Mouse (Mus musculus): Measurements from ENCODE around the gene Mmp8.

Gene Mmp8

DNA sequence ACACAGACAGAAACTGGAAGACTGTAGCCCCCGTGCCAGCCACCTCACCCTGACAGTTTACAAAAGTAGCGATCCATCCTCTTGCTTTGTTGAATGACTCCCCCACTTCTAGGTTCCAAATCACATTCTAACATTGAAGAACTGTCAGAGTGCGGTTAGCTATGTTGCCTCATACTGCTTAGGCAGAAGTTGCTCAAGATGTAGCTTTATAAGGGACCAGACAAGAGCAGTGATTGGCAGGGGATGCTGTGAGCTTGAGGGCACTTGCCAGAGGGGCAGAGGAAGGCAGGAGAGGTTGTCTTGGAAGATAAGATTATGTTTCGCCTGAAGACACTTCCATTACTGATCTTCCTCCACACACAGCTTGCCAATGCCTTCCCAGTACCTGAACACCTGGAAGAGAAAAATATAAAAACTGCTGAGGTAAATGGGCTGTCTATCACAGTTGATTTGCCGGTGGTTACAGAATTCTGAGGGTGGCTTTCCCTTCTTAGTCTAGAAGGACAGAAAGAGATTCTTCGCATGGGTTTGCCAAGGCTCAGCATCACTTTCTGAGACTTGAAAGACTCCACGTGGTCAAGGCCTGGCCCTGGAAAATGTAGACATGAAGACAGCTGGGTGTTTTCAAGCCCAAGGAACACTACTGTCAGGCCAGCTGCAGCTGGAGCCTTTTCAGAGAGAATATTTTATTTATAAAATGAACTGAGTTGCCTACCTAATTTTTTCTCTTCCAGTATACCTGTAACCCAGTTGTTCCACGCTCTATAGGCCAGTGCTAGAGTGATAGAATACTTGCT is at the start of gene Mmp8:
Gene Mmp8, plus strand, starts transcription at position 236 of the 797 bp plus-strand sequence.
- in situ Hi-C loops (cut with MboI, MseI) = no loop called here

DNA sequence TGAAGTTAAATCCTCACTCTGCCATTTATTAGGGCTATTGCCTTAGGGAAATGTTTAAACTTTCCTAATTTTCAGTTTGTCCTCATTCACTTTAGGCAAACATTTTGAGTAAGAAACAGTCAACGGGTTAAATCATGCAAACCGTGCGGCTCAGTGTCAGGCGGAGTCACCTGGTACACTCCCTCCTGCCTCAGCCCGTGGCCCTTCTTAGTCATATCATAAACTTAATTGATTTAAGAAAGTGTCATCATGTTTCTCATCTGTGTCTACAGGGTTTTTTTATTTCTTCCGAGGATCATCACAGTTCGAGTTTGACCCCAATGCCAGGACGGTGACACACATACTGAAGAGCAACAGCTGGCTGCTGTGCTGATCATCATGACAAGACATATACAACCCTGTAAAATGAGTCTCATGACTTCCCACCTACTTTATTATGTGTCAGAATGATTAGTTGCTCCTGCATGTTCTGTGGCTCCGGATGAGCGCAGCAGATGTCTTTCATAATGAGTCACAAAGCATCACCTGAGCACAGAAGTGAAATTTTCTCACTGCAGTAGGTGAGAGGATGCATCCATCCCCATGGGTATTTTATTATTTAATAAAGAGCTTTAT is 48.5 kb upstream of the Mmp8 start:
- in situ Hi-C loops (cut with MboI, MseI) = no loop called here

DNA sequence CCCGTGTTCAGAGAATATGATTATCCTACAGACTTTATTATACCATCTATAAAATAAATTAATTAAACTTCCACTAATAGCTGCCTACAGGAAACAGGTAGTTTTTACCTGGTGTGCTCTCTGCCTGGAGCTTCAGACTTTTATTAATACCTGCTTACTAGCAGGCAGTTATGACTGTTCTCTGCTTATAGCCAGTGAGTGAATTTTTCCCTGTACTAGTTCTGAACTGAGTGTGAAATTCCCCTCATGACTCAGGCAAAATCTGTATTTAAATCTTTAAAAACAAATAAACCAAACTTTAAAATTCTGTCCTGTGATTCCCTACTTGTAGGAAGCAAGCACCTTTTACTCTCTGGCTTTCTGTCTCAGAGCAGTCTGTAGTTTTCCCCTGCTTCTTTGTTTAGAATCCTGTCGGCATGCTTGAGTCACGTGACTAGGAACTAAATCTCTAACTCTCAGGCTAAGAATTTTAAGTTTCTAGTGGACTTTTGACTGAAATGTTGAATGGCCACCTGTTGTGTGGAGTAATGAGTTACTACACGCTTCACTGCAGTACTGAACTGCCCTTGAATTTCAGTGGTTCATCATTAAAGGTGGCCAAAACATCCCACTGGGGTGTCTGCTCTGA is 40.2 kb upstream of the Mmp8 start:
- in situ Hi-C loops (cut with MboI, MseI) = no loop called here

DNA sequence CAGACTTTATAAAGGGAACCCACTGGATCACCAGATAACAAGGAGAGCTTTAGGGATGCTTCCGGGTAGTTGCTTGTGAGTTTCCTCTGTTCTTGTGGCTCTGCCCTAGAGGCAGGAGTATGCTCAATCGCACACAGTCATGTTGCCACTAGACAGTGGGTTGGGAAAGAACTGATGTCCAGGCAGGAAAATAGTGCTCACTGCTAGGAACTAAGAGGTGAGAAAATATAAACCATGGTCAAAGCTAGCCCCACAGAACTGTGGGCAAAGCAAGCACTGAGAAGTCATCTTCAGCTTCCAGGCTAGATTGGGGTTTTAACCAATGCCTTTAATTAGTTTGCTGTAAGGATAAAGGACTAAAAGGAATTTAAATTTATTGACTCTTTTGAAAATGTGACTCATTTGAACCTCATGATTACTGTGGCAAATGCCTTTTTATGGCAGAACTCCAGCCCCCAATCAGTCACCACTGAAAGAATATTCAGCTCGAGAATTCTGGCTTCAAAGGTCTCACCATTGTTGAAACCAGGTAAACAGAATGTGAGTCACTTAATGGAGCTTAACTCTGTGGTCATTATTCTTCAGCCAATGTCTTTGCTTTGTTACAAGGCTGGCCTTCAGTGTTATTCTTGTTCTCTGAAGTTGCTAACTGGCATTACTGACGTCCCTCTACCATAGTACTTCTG is 31.9 kb upstream of the Mmp8 start:
- in situ Hi-C loops (cut with MboI, MseI) = no loop called here

DNA sequence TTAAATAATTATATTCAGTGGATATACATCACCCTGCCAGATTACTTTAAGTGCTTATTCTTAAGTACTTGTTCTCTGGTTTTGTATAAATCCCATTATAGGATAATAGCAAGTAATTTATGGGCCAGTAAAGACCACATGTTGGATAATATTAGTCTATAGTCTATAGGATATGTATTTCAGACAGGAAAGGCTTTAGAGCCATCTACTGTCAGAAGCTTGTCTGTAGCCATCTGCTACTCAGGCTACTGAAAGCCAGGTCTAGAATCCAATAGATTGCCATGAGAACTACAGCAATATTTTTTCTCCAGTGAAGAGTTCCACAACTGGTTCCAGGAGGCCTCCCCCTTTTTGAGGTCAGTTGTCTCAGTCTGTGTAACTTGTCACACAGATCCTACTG is 15.5 kb upstream of the Mmp8 start:
- in situ Hi-C loops (cut with MboI, MseI) = no loop called here

DNA sequence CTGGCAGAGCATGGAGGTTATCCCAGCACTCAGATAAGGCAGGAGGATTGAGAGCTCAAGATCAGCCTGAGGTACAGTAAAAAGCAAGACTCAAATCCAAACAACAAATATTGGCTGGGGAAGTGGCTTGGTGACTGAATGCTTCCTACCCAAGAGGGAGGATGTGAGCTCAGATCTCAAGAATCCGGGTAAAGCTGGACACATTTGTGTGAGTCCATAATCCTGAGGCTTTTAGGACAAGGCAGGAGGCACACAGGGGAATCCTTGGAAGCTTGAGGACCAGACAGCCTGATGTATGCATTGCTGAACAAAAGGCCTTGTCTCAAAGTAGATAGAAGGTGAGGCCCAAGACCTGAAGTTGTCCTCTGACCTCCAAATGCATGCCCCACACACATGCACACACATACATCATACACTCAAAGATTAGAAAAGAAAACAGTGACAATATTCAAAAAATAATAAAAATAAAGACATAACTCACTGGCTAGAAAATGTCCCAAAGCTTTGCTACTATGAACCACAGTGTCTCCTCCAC is 13.3 kb upstream of the Mmp8 start:
- in situ Hi-C loops (cut with MboI, MseI) = no loop called here

DNA sequence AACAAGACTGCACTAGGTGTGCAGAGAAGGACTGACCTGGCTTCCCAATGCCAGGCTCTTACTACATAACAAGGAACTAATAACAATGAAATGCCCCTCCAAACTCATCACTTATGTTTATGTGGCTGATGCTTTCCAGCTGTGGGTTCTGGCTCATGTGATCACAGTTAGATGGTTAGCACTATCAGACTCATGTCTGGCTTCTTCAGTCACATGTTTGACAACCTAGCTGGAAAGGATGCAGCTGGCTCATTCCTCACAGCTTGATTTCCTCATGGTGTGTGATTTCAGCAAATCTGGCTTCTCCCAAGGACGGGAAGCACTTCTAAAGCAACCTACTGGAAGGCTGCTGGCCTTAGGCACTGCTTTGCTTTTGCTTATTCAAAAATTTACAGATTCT is 12.8 kb upstream of the Mmp8 start:
- in situ Hi-C loops (cut with MboI, MseI) = no loop called here

DNA sequence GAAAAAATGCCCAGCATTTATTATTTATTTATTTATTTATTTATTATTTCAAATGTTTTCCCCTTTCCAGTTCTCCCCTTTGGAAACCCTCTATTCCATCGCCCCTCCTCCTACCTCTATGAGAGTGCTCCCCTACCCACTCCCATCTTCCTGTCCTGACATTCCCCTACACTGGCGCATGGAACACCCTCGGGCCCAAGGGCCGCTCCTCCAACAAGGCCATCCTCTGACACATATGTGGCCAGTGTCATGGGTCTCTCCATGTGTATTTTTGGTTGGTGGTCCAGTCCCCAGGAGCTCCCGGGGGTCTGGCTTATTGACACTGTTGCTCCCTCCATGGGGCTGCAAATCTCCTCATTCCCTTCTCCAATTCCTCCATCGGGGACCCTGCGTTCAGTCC is 12.3 kb upstream of the Mmp8 start:
- in situ Hi-C loops (cut with MboI, MseI) = no loop called here

DNA sequence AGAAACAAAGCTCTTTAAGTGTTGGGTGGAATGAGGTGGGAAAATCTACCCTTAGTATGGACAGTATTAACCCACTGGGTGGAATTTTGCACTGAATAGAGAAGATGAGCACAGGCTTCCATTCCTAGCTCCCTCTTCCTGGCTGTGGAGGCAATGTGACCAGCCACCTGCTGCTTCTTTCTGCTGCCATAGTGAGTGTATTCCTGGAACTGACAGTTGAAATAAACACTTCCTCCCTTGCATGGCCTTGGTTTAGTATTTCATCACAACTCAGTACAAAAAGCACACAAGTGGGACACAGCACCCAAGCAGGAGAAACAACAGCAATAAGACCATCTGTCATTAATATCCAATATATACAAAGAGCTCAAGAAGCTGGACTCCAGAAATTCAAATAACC is 6.3 kb upstream of the Mmp8 start:
- in situ Hi-C loops (cut with MboI, MseI) = no loop called here

DNA sequence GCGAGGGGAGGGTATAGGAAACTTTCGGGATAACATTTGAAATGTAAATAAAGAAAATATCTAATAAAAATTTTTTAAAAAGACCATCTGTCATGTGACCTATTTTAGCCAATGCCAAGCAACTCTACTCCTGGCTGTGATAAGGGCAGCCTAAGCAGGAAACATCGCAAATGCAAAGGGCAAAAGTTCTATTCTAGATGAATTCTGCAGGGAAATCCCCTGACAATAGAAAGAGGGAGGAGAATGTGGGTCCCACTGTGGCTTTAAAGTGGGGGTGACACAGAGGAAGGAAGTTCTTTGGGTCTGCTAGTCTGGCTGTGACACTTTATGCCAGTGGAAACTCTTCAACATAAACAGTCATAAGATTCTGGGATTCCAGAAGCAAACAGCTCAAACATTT is 4.7 kb upstream of the Mmp8 start:
- in situ Hi-C loops (cut with MboI, MseI) = no loop called here

DNA sequence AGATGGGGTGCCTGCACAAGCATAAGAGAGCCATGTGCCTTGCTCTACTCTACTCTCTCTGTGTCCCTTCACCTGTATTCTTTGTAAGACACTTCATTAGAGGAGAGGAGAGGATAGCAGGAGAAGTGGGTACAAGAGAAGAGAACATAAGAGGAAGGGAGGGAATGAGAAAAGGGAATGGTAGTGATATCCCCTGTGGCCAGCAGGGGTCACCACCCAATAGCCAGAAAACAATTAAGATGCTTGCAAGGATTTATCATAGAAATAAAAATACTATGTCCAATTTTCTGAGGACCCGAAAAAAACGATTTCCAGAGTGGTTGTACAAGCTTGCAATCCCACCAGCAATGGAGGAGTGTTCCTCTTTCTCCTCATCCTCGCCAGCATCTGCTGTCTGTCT is 3.9 kb upstream of the Mmp8 start:
- in situ Hi-C loops (cut with MboI, MseI) = no loop called here

DNA sequence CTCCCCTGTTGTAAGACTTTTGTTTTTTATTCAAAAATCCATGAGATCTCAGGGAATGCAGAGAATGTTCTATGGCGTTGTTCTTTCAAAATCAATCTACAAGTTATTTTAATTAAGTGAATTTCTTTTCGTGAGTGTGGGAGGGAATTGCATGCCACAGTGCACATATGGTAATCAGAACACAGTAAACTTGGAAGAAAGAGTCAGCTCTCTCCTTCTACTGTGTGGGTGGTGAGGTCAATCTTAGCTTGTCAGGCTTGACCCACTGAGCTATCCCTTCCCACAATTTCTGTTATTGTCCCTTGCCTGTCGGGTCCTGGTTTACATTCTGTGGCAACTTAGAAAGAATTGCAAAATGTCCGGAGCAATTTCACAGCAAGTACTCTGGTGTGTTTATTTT is 1.8 kb downstream of the Mmp8 start:
- in situ Hi-C loops (cut with MboI, MseI) = no loop called here

DNA sequence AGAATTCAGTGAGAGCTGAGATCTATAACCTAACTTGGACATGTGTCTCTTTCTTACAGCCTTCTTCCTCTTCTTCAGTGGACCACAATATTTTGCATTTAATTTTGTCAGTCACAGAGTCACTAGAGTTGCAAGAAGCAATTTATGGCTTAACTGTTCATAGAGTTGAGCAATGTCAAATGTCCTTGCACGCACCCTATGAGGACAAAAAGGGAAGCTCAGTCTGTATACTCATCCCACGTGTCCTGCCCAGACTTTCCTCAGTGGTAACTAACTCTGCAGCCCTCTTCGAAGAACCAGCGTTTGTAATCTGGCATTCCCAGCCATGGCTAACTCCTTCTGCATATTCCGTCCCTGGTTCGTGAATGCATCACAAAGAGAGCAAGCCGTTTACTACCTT is 9.1 kb downstream of the Mmp8 start:
- in situ Hi-C loops (cut with MboI, MseI) = no loop called here

DNA sequence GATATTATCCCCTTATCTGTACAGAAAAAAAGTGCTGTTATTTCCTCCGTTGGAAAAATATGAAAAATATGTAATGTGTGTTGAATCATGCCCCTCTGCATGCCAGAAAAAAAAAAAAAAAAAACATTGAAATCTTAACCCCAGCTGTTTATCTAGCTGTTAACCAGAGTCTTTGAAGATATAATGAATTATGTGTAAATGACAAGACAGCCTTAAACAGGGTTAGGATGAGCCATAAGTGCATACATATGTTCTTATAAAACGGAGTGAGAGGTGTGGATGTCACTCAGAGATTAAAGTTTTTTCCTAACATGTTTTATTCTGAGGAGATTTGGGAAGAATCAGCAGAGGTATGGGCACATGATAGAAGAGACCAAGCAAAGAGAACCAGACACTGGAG is 9.7 kb downstream of the Mmp8 start:
- in situ Hi-C loops (cut with MboI, MseI) = no loop called here

DNA sequence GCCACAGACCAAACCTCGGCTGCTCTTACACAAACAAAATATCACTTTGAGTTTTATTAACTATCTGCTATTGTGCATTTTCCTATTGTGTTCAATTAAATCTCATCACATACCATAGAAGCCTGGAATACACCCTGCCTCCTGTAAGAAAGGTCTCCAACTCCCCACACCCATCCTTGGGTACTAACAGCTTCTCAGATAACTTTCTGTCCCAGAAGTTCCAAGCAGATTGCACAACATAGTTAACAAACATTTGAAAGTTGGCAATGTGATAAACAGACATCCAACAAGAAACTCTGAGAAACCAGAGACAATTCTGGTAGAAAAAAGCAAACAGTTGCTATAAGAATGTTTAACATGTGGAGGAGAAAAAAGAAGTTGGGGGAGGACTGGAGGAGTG is 12.2 kb downstream of the Mmp8 start:
- in situ Hi-C loops (cut with MboI, MseI) = loop anchor here (10.0 kb wide), 1 partner anchor 356 kb away; no protein-coding TSS in a partner anchor

DNA sequence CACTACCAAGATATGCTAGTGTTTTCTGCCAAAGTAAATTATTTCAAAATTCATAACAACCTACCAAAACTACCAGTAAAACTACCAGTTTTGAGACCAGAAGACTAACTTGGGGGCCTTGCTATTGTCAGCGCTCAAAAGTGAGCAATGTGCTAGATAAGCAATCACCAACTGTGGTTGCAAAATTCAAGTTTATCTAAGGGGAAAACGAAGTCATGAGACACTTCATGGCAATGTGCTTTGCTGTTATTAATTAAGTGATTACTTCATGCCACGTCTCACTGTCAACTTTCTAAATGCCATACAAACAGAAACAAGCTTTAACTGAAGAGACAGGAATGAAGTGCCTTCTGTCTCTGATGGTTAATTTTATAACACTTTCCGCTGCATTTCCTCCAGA is 12.9 kb downstream of the Mmp8 start, which contains the start of gene Mmp27:
Gene Mmp27, plus strand, starts transcription at position 235 of the 400 bp plus-strand sequence.
- in situ Hi-C loops (cut with MboI, MseI) = loop anchor here (10.0 kb wide), 1 partner anchor 356 kb away; no protein-coding TSS in a partner anchor

DNA sequence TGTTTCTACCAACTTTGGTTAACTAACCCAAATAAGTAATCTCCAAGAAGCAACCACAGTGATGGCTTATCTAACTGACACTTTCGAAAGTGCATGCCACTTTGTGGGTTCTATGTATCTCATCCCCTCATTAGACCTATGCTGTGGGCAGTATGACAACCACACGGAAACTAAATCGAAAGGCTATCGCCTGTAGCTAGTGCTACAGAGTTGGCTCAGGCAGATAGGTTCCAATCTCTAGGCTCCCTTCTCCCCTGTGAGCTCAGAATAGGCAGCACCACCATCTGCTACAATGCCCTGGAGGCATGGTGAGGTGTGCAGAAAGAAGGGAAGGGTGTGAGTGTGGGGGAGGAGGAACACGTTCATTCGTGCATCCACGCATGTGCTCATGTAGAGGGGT is 13.9 kb downstream of the Mmp8 start:
- in situ Hi-C loops (cut with MboI, MseI) = loop anchor here (10.0 kb wide), 1 partner anchor 357 kb away; no protein-coding TSS in a partner anchor

DNA sequence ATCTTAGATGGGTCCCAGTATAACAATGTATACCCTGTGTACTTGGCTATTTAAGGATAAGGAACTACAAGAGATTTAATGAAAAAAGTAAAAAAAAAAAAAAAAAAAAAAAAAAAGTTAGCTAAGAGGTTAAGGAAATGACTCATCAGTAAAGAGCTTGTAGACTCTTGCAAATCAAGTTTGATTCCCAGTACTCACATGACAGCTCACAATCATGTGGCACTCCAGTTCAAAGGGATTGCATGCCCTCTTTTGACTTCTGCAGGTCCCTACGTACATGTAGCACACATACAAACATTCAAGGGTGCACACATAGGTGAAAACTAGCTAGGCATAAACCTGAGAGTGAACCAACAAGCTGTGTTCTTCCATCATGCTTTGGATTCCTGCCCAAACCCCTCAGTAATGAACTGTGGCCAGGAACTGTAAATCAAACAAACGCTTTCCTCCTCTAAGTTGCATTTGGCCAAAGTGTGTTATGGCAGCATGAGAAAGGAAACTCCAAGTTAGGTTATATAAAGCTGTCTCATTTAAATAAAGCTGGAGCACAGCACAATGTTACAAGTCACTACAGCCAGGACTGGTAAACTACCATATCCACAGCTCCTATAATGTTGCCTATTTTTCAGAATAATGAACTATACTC is 14.5 kb downstream of the Mmp8 start:
- in situ Hi-C loops (cut with MboI, MseI) = loop anchor here (10.0 kb wide), 1 partner anchor 358 kb away; no protein-coding TSS in a partner anchor

DNA sequence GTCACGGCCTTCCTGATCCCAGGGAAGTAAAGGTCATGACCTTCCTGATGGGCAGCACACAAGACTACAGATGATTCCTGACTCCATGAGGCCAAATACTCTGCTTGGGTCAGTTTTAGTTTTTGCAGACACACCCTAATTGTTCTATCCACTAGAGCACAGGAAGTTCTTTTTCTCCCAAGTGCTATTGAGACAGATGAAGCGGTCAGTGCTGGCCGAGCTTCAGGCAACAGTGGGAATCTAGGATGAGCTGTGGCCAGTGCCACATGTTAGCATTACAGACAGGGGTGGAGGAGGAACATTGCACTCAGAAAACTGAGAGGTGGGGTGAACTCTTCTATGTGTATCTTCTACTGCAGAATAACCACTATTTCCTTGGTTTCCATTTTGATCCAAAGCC is 17.3 kb downstream of the Mmp8 start:
- in situ Hi-C loops (cut with MboI, MseI) = loop anchor here (10.0 kb wide), 1 partner anchor 361 kb away; no protein-coding TSS in a partner anchor

DNA sequence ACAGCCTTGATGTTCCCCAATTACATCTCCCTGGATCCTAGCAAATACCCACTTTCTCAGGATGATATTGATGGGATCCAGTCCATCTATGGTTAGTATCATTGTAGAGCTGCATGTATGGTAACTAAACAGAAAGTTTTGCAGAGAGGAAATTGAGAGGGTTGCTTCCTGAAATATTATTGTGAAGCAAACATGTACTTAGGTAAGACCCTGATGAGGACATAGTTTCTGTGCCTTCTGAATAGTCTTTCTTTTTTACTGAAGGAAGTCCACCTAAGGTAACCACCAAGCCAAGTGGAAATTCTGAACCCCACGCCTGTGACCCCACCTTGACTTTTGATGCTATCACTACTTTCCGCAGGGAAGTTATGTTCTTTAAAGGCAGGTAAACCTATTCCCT is 19.1 kb downstream of the Mmp8 start:
- in situ Hi-C loops (cut with MboI, MseI) = loop anchor here (10.0 kb wide), 1 partner anchor 363 kb away; no protein-coding TSS in a partner anchor

DNA sequence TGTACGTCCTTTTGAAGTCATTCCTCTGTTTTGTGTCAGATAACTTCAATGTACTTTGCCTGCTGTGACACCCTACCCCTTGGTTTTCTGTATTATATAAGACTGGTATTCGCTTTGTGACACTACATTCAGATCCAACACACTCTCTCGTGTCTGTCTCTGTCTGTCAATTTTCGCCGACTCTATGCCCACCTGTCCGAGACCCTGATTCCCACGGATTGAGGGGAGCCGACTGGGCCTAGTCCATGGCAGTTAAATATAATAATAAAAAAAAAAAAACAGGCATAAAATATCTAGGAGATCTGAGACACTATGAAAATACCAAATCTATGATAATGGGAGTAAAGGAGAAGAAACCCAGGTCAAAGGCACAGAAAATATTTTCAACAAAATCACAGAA is 31.8 kb downstream of the Mmp8 start:
- in situ Hi-C loops (cut with MboI, MseI) = no loop called here
